In genomic region chr2:130685426-130685825, GRCm38 (mm10) we compare ENCODE assay signal across 27 mouse cellular contexts. TPM values are rescaled to one million over a fixed set of nuclear protein-coding genes. Genes with fewer than 3 reads are reported as not detected.
DNase-seq lines count a peak whose midpoint lies in the region; ATAC-seq lines count a peak whose summit lies in the region.
"Had no signal": no experiment of that assay in that cellular context is flagged by ENCODE, and none has a peak within 500 bp of the region (broad histone marks: within the 10 kb centered on the region; RNA-seq: fewer than 3 reads in every experiment).

No protein-coding gene starts in this region.

- peak; percentile 56 for DNase-seq in R1 (ENCODE audit: low read depth, low spot score)
- no peak for DNase-seq in embryo, embryonic 10.5 days (ENCODE audit: low spot score)
- DNase-seq in kidney, postnatal 14 days = no peak
- DNase-seq: adrenal gland, adult 8-10 months; adrenal gland, postnatal 14 days; adrenal gland, postnatal 36 days; B cell, adult 2 months; cerebellum, adult 11-12 months; cerebellum, adult 2 months; cerebellum, adult 9-10 months; cerebellum, postnatal 10 days; cerebellum, postnatal 25 days; embryo, embryonic 11 days had no signal

- peak overlapping the region; percentile 65 for H3K4me3 ChIP-seq in megakaryocyte, embryonic 14.5 days (replicated peaks)
- H3K4me3 ChIP-seq: embryonic facial prominence, embryonic 13.5 days; embryonic facial prominence, embryonic 15.5 days; erythroblast, embryonic 14.5 days; forebrain, embryonic 10.5 days; forebrain, embryonic 12.5 days had no signal

- peaks cover 6% of the 10 kb centered on the region; the same call in 1 of the 2 replicates for H3K4me1 ChIP-seq in megakaryocyte, embryonic 14.5 days
- H3K4me1 ChIP-seq: embryonic facial prominence, embryonic 13.5 days; embryonic facial prominence, embryonic 15.5 days; forebrain, embryonic 10.5 days; forebrain, embryonic 12.5 days had no signal

- peaks cover 29% of the 10 kb centered on the region for H3K27me3 ChIP-seq in megakaryocyte, embryonic 14.5 days (replicated peaks)
- H3K27me3 ChIP-seq: CH12.LX; embryonic facial prominence, embryonic 13.5 days; embryonic facial prominence, embryonic 15.5 days; forebrain, embryonic 12.5 days; Patski had no signal

- H3K36me3 ChIP-seq in megakaryocyte, embryonic 14.5 days (replicated peaks; ENCODE audit: low read length) = peaks cover 56% of the 10 kb centered on the region

- no peak for ATAC-seq in megakaryocyte, adult 5-6 weeks (ENCODE audit: poor library complexity, severe bottlenecking)
- ATAC-seq: activated CD4-positive, CD25-positive, alpha-beta regulatory T cell, adult 4 months; CD4-positive, CD25-positive, alpha-beta regulatory T cell, adult 4 months; forebrain, embryonic 14.5 days; forebrain, embryonic 16.5 days; Patski had no signal

- no peaks in the 10 kb centered on the region for H3K9me3 ChIP-seq in megakaryocyte, embryonic 14.5 days
- H3K9me3 ChIP-seq: embryonic facial prominence, embryonic 13.5 days; embryonic facial prominence, embryonic 15.5 days; forebrain, embryonic 10.5 days; forebrain, embryonic 12.5 days; G1E had no signal

RNA-seq across cellular contexts. Expression of gene Slc4a11, which starts 11.9 kb away (rescaled TPM):
- 0.53 and 0.58 TPM in 2 replicates for polyA plus RNA-seq in megakaryocyte, embryonic 14.5 days (2012; ENCODE audit: insufficient read depth, low replicate concordance)
- total RNA-seq in megakaryocyte, adult 5-6 weeks (2015) = 0.16 TPM in 1 of 2 replicates, not detected in the other
- total RNA-seq in megakaryocyte, adult 5-6 weeks (2017) = not detected in 2 replicates
- polyA plus RNA-seq: erythroblast, embryonic 14.5 days had no signal

RNA-seq across cellular contexts. Expression of gene Itpa, which starts 18.0 kb away (rescaled TPM):
- polyA plus RNA-seq in megakaryocyte, embryonic 14.5 days (2012; ENCODE audit: insufficient read depth, low replicate concordance) = 8.6 and 10.1 TPM in 2 replicates
- total RNA-seq in megakaryocyte, adult 5-6 weeks (2015) = 30.3 and 31.9 TPM in 2 replicates
- 48.5 and 50.7 TPM in 2 replicates for total RNA-seq in megakaryocyte, adult 5-6 weeks (2017)

RNA-seq across cellular contexts. Expression of gene Ddrgk1, which starts 21.0 kb away (rescaled TPM):
- polyA plus RNA-seq in megakaryocyte, embryonic 14.5 days (2012; ENCODE audit: insufficient read depth, low replicate concordance) = 85.4 and 105 TPM in 2 replicates
- total RNA-seq in megakaryocyte, adult 5-6 weeks (2015) = 41.6 and 45.2 TPM in 2 replicates
- 51.3 and 64.6 TPM in 2 replicates for total RNA-seq in megakaryocyte, adult 5-6 weeks (2017)

RNA-seq across cellular contexts. Expression of gene Lzts3, which starts 42.8 kb away (rescaled TPM):
- polyA plus RNA-seq in megakaryocyte, embryonic 14.5 days (2012; ENCODE audit: insufficient read depth, low replicate concordance) = 0.46 TPM in 1 of 2 replicates, not detected in the other
- 0.25 and 0.65 TPM in 2 replicates for total RNA-seq in megakaryocyte, adult 5-6 weeks (2015)
- total RNA-seq in megakaryocyte, adult 5-6 weeks (2017) = 0.24 and 0.37 TPM in 2 replicates

RNA-seq across cellular contexts. Expression of gene Ubox5, which starts 55.6 kb away (rescaled TPM):
- 1.8 and 1.9 TPM in 2 replicates for polyA plus RNA-seq in megakaryocyte, embryonic 14.5 days (2012; ENCODE audit: insufficient read depth, low replicate concordance)
- total RNA-seq in megakaryocyte, adult 5-6 weeks (2015) = 3.7 and 4.1 TPM in 2 replicates
- total RNA-seq in megakaryocyte, adult 5-6 weeks (2017) = 4.4 and 10.2 TPM in 2 replicates
